Mouse (Mus musculus) heart, embryonic 12.5 days (tissue): ENCODE measurements at regions not wholly inside any gene's neighbourhood (a gene's known extent, or its start where the extent isn't known, plus 50 kb on each side); places are given as distances from the start of the nearest gene placed in this dataset.

Experiments
- ATAC-seq: fragments of 200-750 bp; cut with Nextera tagmentation; 2 replicates; pipeline ENCODE4 v1.8.0; 2017; ENCODE audit warnings: moderate TSS enrichment, moderate library complexity; ENCODE audit not compliant: insufficient number of reproducible peaks, low FRiP score
- H3K27ac ChIP-seq: fragments of 300-500 bp; sonication (generic); 2 replicates; pipeline ENCODE4 v1.5.1; 2016; ENCODE audit warnings: mild to moderate bottlenecking, moderate library complexity; ENCODE audit not compliant: poor library complexity, severe bottlenecking
- H3K27me3 ChIP-seq: fragments of 300-500 bp; sonication (generic); replicated peaks from 2 replicates; pipeline ENCODE4 v1.6.1; 2016; ENCODE audit warnings: mild to moderate bottlenecking, moderate library complexity
- H3K36me3 ChIP-seq: fragments of 300-500 bp; sonication (generic); 2 replicates; pipeline ENCODE4 v1.6.1; 2016; ENCODE audit warnings: mild to moderate bottlenecking, moderate library complexity
- H3K4me1 ChIP-seq: fragments of 300-500 bp; sonication (generic); replicated peaks from 2 replicates; pipeline ENCODE4 v1.6.1; 2016; ENCODE audit warnings: mild to moderate bottlenecking
- H3K4me2 ChIP-seq: fragments of 300-500 bp; sonication (generic); 2 replicates; pipeline ENCODE4 v1.6.1; 2016; ENCODE audit warnings: mild to moderate bottlenecking, moderate library complexity
- H3K4me3 ChIP-seq: fragments of 300-500 bp; sonication (generic); 2 replicates; pipeline ENCODE4 v1.5.1; 2016; ENCODE audit warnings: mild to moderate bottlenecking
- H3K9ac ChIP-seq: fragments of 300-500 bp; sonication (generic); 2 replicates; pipeline ENCODE4 v1.6.1; 2016; ENCODE audit warnings: mild to moderate bottlenecking, moderate library complexity
- H3K9me3 ChIP-seq: fragments of 300-500 bp; sonication (generic); replicated peaks from 2 replicates; pipeline ENCODE4 v1.6.1; 2016; ENCODE audit warnings: mild to moderate bottlenecking, moderate library complexity
- whole genome bisulfite sequencing: fragments of 180-500 bp; shearing (Covaris S2); methylation state at CpG from one replicate; pipeline ENCODE4 v1.1.7; 2016; 5-methylcytosine and 5-hydroxymethylcytosine counted together

DNA sequence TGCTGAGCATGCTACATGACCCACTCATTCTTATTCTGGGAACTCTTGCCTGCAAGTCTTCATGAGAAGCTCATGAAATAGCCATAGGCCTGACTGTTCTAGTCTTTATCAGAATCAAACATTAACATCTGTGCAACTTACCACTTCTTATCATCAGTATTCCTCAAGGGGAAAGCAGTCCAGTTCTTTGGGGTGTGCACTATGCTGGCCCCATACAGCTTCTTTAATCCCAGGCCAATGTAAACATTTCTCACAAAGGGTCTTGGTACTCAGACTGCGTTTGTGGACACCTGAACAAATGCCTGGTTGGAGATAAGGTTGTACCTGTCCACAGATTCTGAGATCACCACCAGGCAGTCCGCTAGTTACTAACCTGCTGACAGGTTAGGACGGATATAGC lies 51.3 kb downstream of the 3110018I06Rik start:
- Histone ChIP-seq H3K9ac (no peak overlapping the region), H3K4me2 (no peak overlapping the region), H3K36me3 (no peaks in the 10 kb centered on the region), H3K27me3 (0 out of 2 replicates have a peak, but pooled peaks cover 5% of the 10 kb centered on the region), H3K4me3 (no peak overlapping the region), H3K4me1 (peaks cover 18% of the 10 kb centered on the region), H3K27ac (no peak overlapping the region), H3K9me3 (no peaks in the 10 kb centered on the region)
- WGBS, result 31% methylated on average over 3 of the region's 3 CpGs
- ATAC-seq, result no peak

GRCm38 (mm10) chr12:107541196-107541595 lies 52.8 kb downstream of the 3110018I06Rik start:
- H3K27ac ChIP-seq, result no peak overlapping the region
- 0 out of 2 replicates have a peak, but pooled peaks cover 5% of the 10 kb centered on the region for H3K27me3 ChIP-seq
- 53% methylated on average over 5 of the region's 5 CpGs for WGBS
- no peak overlapping the region for H3K4me2 ChIP-seq
- no peak overlapping the region for H3K9ac ChIP-seq
- H3K36me3 ChIP-seq, result no peaks in the 10 kb centered on the region
- no peak overlapping the region for H3K4me3 ChIP-seq
- no peak for ATAC-seq
- peaks cover 18% of the 10 kb centered on the region for H3K4me1 ChIP-seq
- no peaks in the 10 kb centered on the region for H3K9me3 ChIP-seq

- Histone ChIP-seq H3K36me3 (no peaks in the 10 kb centered on the region), H3K9ac (no peak overlapping the region), H3K4me1 (no peaks in the 10 kb centered on the region), H3K27ac (no peak overlapping the region), H3K4me3 (no peak overlapping the region), H3K27me3 (no peaks in the 10 kb centered on the region), H3K9me3 (no peaks in the 10 kb centered on the region), H3K4me2 (no peak overlapping the region)
- no peak; the same call in 1 of the 2 replicates for ATAC-seq
- WGBS, result 55% methylated on average over 5 of the region's 5 CpGs
Measured at GRCm38 (mm10) chr12:107547194-107547885, 58.9 kb downstream of the 3110018I06Rik start.

GRCm38 (mm10) chr12:107547886-107548448 lies 59.5 kb downstream of the 3110018I06Rik start:
- Histone ChIP-seq H3K36me3 (no peaks in the 10 kb centered on the region), H3K4me2 (no peak overlapping the region), H3K27ac (no peak overlapping the region), H3K4me1 (no peaks in the 10 kb centered on the region), H3K4me3 (no peak overlapping the region), H3K27me3 (no peaks in the 10 kb centered on the region), H3K9me3 (no peaks in the 10 kb centered on the region), H3K9ac (no peak overlapping the region)
- ATAC-seq, result no peak
- 64% methylated on average over 3 of the region's 3 CpGs for WGBS

DNA sequence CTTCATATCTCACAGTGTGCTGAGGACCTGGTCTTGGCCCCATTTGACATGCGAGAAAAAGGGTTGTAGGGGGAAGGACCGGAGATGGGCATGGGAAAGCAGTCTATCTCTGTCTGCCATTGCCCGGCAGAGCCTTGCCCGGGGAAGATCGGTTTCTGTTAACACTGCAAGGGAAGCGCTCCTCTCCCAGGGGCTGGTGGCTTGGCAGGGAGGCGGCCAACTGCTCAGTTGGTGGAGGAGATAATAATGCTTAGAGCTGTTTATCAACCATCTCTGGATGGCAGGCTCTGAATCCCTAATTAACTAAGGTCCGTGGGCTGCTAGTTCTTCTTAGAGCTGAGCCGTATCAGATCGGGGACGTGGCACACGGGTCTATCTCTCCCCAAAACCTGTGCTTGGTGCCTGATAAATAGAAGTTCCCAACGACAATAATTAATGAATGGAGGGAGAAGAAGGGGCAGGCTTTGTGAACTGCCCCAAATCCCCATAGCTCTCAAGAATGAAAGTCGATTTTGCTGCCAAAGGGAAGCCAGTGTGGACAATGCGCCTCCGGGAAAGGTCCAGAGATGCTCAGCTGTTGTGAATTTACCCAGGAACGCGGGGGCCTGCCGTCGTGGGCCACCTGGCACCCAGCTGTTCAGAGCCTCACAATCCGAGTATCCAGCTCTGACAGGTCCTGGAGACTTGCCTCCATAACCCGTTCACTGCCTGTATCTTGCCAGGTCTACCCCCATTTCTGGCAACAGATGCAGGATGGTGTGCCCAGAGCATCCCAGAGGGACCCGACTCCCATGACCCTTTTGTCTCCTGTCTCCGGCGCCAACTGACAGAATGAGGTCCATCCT lies 61.2 kb downstream of the 3110018I06Rik start:
- Histone ChIP-seq H3K4me2 (no peak overlapping the region), H3K36me3 (no peaks in the 10 kb centered on the region), H3K4me3 (no peak overlapping the region), H3K4me1 (no peaks in the 10 kb centered on the region), H3K27me3 (no peaks in the 10 kb centered on the region), H3K27ac (no peak overlapping the region), H3K9ac (no peak overlapping the region), H3K9me3 (no peaks in the 10 kb centered on the region)
- WGBS, result 72% methylated on average over 25 of the region's 25 CpGs
- ATAC-seq, result no peak

DNA sequence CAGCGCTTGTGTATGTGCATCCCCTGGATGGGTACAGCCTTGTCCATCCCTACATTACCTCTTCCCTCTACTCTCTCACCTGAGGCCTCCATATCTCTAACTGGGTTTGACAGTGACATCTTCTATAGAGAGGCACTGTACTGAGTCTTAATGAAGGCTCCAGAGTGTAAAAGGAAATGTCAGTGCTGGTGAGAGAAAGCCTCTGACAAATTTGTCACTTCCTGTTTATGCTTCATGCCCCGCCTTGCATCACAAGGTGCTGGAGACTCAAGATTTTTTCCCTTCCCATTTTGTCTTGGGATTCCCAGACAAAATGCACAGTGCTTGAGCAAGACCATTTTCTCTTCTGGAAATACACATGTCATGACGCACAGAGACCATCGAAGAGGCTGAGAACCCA lies 70.8 kb downstream of the 3110018I06Rik start:
- no peaks in the 10 kb centered on the region for H3K9me3 ChIP-seq
- H3K27me3 ChIP-seq, result no peaks in the 10 kb centered on the region; the same call in 1 of the 2 replicates
- H3K4me1 ChIP-seq, result no peaks in the 10 kb centered on the region
- H3K4me2 ChIP-seq, result no peak overlapping the region
- no peak overlapping the region for H3K27ac ChIP-seq
- no peaks in the 10 kb centered on the region for H3K36me3 ChIP-seq
- H3K4me3 ChIP-seq, result no peak overlapping the region
- no peak for ATAC-seq
- WGBS, result 88% methylated on average over 4 of the region's 4 CpGs
- H3K9ac ChIP-seq, result no peak overlapping the region

GRCm38 (mm10) chr12:107560100-107560499 lies 71.7 kb downstream of the 3110018I06Rik start:
- no peak for ATAC-seq
- Histone ChIP-seq H3K4me3 (no peak overlapping the region), H3K4me2 (no peak overlapping the region), H3K36me3 (no peaks in the 10 kb centered on the region), H3K27me3 (no peaks in the 10 kb centered on the region; the same call in 1 of the 2 replicates), H3K9ac (no peak overlapping the region), H3K4me1 (no peaks in the 10 kb centered on the region), H3K9me3 (no peaks in the 10 kb centered on the region), H3K27ac (no peak overlapping the region)

DNA sequence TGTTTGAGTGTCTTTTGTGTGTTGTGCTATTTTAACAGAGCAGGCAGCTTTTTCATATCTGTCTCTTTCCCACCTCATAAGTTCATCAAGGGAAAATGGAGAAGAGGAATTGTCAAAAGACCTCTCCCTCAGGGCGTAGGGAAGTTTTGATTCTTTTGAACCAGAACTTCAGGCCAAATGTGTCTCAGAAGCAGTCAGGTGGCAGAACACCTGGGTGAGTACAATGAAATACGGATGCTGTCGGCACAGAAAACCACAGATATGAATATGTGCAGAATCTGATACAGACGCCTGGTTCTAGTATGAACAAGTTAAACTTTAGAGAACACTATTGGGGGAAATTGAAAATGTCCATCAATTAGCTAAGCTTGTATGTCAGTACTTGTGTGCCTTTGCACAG lies 84.2 kb downstream of the 3110018I06Rik start:
- 0 out of 2 replicates have a peak, but pooled peaks cover 7% of the 10 kb centered on the region for H3K27me3 ChIP-seq
- H3K4me1 ChIP-seq, result no peaks in the 10 kb centered on the region
- no peak overlapping the region for H3K4me2 ChIP-seq
- H3K27ac ChIP-seq, result no peak overlapping the region
- H3K9me3 ChIP-seq, result no peaks in the 10 kb centered on the region
- no peak for ATAC-seq
- 87% methylated on average over 4 of the region's 4 CpGs for WGBS
- H3K4me3 ChIP-seq, result no peak overlapping the region
- no peak overlapping the region for H3K9ac ChIP-seq
- H3K36me3 ChIP-seq, result no peaks in the 10 kb centered on the region

GRCm38 (mm10) chr12:107579508-107579907 lies 91.1 kb downstream of the 3110018I06Rik start:
- Histone ChIP-seq H3K4me2 (no peak overlapping the region), H3K27me3 (0 out of 2 replicates have a peak, but pooled peaks cover 7% of the 10 kb centered on the region), H3K4me1 (no peaks in the 10 kb centered on the region), H3K9me3 (no peaks in the 10 kb centered on the region), H3K9ac (no peak overlapping the region), H3K4me3 (no peak overlapping the region), H3K27ac (no peak overlapping the region), H3K36me3 (no peaks in the 10 kb centered on the region)
- no peak for ATAC-seq
- 72% methylated on average over 5 of the region's 5 CpGs for WGBS

- Histone ChIP-seq H3K9me3 (no peaks in the 10 kb centered on the region), H3K4me2 (no peak overlapping the region), H3K27ac (no peak overlapping the region), H3K9ac (no peak overlapping the region), H3K36me3 (no peaks in the 10 kb centered on the region), H3K4me3 (no peak overlapping the region), H3K4me1 (no peaks in the 10 kb centered on the region), H3K27me3 (no peaks in the 10 kb centered on the region)
- no peak for ATAC-seq
- 34% methylated on average over 11 of the region's 11 CpGs for WGBS
Measured at GRCm38 (mm10) chr12:107583151-107583720, 94.8 kb downstream of the 3110018I06Rik start.

DNA sequence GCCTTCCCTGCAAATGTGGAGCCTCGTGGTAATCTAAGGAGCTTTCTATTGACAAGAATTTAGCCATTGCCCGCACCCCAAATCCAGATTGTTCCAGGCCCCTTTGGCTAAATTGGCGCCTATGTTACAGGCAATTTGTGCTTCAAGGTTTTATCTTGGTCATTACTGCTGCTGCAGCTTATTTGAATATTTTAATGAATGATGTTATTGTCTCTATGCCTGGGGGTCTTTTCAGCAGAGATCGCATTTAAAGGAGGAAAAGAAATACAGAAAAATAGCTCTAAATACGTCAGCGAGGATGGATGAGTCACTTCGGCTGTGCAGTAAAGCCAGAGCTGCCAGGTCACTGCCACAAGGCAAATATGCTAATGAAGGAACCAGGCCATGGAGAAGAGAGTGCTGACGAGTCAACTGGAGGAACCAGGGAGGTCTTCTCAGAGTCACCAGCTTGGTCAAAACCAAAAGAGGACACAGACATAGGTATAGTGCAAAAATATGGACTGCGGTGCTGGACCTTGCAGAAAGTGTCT lies 97.3 kb downstream of the 3110018I06Rik start:
- H3K9me3 ChIP-seq, result no peaks in the 10 kb centered on the region
- no peak for ATAC-seq
- H3K9ac ChIP-seq, result no peak overlapping the region
- H3K36me3 ChIP-seq, result no peaks in the 10 kb centered on the region
- H3K4me2 ChIP-seq, result no peak overlapping the region
- no peak overlapping the region for H3K4me3 ChIP-seq
- H3K27ac ChIP-seq, result no peak overlapping the region
- no peaks in the 10 kb centered on the region for H3K27me3 ChIP-seq
- H3K4me1 ChIP-seq, result no peaks in the 10 kb centered on the region
- WGBS, result 70% methylated on average over 9 of the region's 9 CpGs
